Mouse (Mus musculus) layer of hippocampus, postnatal 10 days (tissue): ENCODE measurements at regions not wholly inside any gene's neighbourhood (a gene's known extent, or its start where the extent isn't known, plus 50 kb on each side); places are given as distances from the start of the nearest gene placed in this dataset.

Experiments
- DNase-seq, 2 experiments: peaks; one replicate each; pipeline ENCODE4 v3.0.0; 2021; ENCODE audit warnings: low spot score in 2 of 2

DNA sequence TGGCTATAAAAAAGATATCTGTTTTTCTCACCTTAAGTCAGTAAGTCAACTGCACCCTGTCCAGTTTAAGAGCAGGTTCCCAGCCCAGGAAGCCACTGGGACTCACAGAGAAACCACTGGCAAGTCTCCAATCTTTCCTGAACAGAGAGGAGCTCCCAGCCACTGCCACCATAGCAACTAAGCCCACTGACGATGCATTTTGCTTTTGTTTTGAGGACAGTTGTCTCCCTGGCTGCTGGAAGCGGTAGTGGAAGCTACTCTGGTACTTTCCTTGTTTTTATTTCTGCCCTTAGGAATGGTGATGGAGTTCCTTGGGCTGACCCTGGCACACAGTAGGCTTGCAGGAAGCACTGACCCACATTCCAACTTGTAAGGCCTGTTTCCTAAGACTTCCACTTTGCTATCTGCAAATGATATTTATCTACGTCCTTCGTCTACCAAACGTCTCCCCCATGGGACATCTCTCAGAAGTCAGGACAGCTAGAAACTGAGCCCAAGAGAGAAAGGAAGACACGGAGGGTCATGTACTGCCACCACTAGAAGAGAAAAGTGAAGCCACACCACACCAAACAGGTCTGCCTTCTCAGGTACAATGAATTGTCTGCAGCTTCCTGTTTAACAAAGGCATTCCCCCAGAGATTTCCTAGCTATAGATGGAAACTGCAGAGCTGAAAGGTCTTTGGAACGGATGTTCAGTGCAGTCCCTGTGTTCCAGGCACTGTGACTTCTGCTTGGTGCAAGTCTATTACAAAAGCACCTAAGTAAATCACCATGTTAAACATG lies 125.7 kb upstream of the Fmo9 start:
- peak; percentile 13 to 15 for DNase-seq

DNA sequence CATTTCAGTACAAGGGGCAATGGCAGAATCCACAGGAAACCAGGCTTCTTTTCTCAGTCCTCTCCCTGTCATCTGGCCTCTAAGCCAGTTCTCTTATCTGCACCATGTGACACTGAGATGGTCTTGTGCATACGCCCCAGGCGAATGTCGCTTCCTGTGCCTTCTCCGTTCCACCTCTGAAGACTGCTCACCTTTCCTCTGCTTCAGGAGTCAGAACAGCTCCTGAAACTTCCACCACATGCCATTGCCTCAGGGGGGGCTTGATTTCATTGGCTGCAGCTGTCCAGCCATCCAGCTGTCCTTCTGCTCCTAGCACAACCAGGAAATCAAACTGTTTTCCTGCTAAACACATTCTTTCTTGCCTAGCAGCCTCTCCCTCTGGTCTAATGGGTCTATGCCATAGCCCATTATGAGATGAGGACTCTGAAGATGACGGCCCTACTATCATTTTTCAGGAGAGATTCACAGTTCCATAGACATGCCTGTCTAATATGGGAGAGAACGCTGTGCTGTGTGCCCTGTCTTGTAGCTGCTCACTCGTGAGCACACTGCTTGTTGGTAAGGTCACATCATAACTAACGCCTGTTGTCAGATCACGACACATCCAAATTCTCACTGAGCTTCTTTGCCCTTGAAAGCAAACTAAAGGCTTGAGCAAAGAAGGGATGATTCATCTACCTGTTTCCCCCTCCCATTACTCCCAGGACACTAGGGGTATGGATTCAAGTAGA lies 129.9 kb upstream of the Fmo9 start:
- DNase-seq, result no peak

DNA sequence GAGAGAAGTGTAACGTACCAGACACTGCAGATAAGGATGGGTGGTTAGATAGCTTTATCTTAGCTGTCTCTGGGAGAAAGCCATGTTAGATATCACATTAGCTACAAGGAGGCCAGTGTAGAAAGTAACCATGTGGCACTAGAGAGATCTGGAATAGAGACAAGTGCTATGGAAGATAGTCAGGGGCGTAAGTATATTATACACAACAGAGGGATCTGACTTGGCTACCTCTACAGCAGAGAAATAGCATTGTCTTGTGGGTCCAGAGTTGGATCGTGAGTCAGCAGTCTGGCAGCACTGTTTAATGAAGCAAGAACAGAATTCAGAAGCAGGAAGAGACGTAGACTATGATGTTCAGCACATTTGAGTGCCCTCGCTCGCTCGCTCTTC lies 130.4 kb upstream of the Fmo9 start:
- no peak for DNase-seq

DNA sequence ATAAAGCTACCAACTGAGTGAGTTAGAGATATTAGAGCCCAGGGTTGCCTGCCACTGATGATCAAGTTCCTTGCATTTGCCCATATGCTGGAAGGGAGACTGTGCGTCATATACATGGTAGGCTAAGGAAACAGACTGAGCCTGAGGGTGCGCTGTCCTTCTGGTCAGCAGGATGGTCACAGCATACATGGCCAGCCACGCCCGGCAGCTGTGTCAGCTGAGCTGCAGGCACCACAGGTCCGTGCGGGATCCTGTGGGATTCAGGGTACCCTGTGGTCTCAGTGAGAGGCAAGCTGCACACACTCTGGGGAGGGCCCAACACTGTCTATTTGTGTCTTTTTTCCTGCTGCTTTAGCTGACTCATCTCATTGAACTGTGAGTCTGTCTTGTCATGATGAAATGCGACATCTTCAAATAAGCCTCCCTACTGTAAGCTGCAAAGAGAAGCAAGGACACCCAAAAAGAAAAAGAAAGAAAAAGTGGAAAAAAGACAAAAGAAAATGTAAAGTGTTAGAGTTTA lies 131.3 kb upstream of the Fmo9 start:
- no peak for DNase-seq

- no peak for DNase-seq
These were observed 136.3 kb upstream of the Fmo9 start for GRCm38 (mm10) chr1:166817927-166818326.

GRCm38 (mm10) chr1:166818682-166819081 lies 137.0 kb upstream of the Fmo9 start:
- DNase-seq, result no peak

DNA sequence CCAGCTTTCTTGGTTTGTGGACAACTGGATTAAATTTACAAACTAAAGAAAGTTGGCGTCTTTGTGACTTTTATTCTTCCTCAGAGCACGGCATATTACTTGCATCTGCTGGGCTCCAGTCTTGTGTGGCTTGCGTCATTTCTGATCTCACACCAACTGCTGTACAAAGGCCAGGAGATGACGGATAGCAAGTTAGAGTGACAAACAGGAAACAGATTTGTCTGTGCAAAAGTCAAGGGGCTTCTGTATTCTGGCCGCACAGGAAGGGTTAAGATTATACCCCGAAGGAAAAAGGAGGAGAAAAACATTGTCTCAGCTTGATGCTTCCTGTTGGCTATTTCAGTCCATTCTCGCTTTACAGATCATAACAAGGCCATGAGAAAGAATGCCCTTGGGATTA lies 137.8 kb upstream of the Fmo9 start:
- DNase-seq, result no peak

GRCm38 (mm10) chr1:166820050-166820449 lies 138.4 kb upstream of the Fmo9 start:
- no peak for DNase-seq

DNA sequence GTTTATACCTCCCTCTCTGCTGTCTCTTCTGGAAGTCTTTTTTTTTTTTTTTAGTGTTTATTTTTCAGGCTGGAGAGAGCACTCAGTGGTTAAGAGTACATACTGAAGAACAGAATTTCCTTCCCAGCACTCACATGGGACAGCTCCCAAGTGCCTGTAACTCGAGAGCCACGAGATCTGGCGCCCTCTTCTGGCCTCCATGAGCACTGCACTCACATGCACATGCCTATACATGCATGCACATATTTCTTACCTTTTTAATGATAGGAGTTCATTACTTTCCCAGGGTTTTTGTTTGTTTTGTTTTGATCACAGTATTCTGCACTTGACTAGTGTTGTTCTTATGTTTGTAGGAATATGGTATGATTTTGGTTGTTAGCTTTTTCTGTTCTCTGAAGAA lies 139.5 kb upstream of the Fmo9 start:
- no peak for DNase-seq

DNA sequence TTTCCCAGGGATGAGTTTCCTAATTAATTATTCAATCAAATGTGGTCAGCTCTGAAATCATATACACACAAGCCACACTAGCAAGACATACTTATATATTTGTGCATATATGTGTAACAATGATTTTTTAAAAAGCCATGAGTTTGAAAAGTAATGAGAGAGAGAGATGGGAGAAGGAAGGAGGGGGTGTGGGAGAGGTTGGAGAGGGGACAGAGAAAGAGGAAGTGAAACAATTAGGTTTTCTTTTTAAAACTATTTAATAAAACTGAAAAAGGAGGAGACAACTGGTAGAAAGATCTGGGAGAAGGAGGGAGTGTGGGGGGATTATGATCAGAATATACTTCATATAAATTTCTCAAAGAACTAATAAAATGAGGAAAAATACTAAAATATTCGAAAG lies 155.7 kb upstream of the Fmo9 start:
- no peak for DNase-seq

DNA sequence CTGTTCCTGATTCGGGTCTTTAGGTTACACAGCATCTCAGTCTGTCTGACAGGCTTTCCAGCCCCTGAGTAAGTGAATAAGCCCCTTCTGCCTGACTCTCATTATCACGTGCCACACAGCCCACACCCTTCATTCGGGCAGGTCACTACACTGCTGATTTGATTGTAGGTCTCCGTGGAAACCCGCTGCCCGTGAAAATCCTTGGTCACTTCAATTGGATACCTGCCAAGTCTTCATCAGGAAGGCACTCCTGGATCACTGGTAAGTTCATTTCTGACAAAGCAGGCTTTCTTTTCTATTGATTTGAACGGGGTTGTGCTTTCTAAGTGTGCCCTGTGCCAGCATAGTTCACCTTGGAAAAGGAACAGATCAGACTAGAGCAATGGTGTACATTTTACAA lies 158.2 kb upstream of the Fmo9 start:
- no peak for DNase-seq

GRCm38 (mm10) chr1:166843397-166843877 lies 157.8 kb upstream of the Fam78b start:
- peak; percentile 5 to 19 for DNase-seq

- DNase-seq, result peak; percentile 8 to 15
These were observed 154.7 kb upstream of the Fam78b start for GRCm38 (mm10) chr1:166846566-166846965.

DNA sequence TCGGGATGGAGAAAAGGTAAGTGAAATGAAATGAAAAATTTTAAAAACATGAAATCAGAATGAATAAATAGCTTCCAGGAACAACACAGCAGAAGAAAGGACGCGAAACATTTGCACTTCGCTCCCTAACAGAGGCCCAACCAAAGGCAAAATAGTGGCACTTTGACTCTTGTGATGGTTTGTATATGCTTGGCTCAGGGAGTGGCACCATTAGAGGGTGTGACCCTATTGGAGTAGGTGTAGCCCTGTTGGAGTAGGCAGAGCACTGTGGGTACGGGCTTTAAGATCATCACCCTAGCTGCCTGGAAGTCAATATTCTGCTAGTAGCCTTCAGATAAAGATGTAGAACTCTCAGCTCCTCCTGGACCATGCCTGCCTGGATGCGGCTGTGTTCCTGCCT lies 154.0 kb upstream of the Fam78b start:
- DNase-seq, result no peak

DNA sequence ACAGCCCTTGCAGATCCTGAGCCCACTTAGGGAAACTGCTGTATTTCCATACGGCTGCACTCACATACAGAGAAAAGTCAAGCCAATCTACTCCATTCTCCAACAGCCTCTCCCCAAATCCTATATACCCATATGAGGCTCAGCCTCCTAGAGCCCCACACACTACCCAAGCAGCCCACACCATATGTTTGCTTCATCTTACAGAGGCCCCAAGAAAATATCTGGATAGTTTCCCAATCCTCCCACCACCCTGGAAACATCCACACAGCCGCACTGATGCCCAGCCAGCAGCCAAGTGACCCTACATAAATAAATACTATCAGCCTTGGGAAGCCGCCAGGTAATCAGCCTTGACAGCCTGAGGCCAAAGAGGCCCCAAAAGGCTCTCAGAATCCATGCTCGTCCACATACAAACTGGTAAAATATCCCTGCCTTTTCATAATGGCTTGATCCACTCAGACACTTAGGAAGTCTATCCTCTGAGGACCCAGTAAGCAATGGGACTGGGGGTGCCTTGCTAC lies 153.1 kb upstream of the Fam78b start:
- no peak for DNase-seq

GRCm38 (mm10) chr1:166855988-166856387 lies 145.2 kb upstream of the Fam78b start:
- DNase-seq, result no peak

- DNase-seq, result no peak
These were observed 135.0 kb upstream of the Fam78b start for GRCm38 (mm10) chr1:166866256-166866655.

GRCm38 (mm10) chr1:166871258-166871657 lies 130.0 kb upstream of the Fam78b start:
- no peak for DNase-seq

GRCm38 (mm10) chr1:166876452-166876851 lies 124.8 kb upstream of the Fam78b start:
- no peak for DNase-seq

GRCm38 (mm10) chr1:166883215-166883614 lies 118.0 kb upstream of the Fam78b start:
- no peak for DNase-seq

DNA sequence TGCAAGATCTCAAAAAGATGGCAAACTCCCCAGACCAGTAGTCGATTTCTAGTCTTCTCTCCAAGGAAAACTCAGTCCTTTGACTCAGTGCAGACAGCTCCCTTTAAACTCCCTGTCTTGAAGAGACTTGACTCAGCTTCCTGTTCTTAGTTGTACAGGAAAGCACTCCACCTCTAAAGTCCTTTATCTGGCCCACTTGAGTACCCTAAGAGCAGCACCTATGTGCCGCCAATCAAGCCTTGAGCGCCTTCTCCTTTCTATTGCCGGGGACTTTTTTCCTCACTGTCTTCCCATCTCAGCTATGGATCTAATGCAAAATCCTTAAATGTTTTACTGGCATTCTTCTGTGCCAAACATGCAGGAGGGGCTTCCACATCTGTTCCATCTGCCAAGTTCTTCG lies 105.3 kb upstream of the Fam78b start:
- no peak for DNase-seq

- no peak for DNase-seq
These were observed 102.5 kb upstream of the Fam78b start for GRCm38 (mm10) chr1:166898741-166899140.
